Mouse (Mus musculus): ENCODE results near the gene Haus5.

- no peak for TF ChIP-seq EP300 (optimal IDR thresholded peaks at IDR 0.05)
- no peak for TF ChIP-seq CTCF (IDR thresholded peaks at IDR 0.05; ENCODE audit: low read depth)
Measured at GRCm38 (mm10) chr7:30711942-30712341, 47.1 kb upstream of the Haus5 start, which contains the start of gene Atp4a.

All from stomach, postnatal 0 days (tissue).